Comparison of ENCODE assay signal across 11 mouse cellular contexts in genomic region chr3:86689305-86689704, GRCm38 (mm10).
DNase-seq lines count a peak whose midpoint lies in the region; ATAC-seq and TF ChIP-seq lines count a peak whose summit lies in the region.
"Had no signal": no experiment of that assay in that cellular context is flagged by ENCODE, and none has a peak within 500 bp of the region (broad histone marks: within the 10 kb centered on the region; RNA-seq: fewer than 3 reads in every experiment).

No protein-coding gene starts in this region.

- H3K27ac ChIP-seq in heart, embryonic 10.5 days: 0 out of 2 replicates have a peak overlapping the region, but pooled peaks have one; percentile 16
- H3K27ac ChIP-seq in hindbrain, embryonic 13.5 days: 0 out of 2 replicates have a peak overlapping the region, but pooled peaks have one; percentile 30
- no peak overlapping the region for H3K27ac ChIP-seq in midbrain, embryonic 16.5 days (ENCODE audit: low read length)
- no peak overlapping the region for H3K27ac ChIP-seq in forebrain, embryonic 10.5 days
- H3K27ac ChIP-seq: liver, embryonic 15.5 days had no signal

- DNase-seq in heart, embryonic 10.5 days (ENCODE audit: low spot score): no peak
- DNase-seq in heart, adult 11 months: no peak
- DNase-seq in brain, embryonic 14.5 days (ENCODE audit: low read depth): peak; percentile 45
- DNase-seq in left cerebral cortex, postnatal 10 days (ENCODE audit: extremely low spot score in 1 of 2, low spot score in 2 of 2): no peak
- no peak for DNase-seq in forebrain, embryonic 10.5 days (ENCODE audit: extremely low spot score, low spot score)
- DNase-seq in kidney, postnatal 10 days: no peak
- DNase-seq: gastrocnemius, postnatal 36 days; kidney, postnatal 25 days had no signal

- no peaks in the 10 kb centered on the region for H3K36me3 ChIP-seq in heart, embryonic 10.5 days
- H3K36me3 ChIP-seq in hindbrain, embryonic 13.5 days: no peaks in the 10 kb centered on the region
- no peaks in the 10 kb centered on the region for H3K36me3 ChIP-seq in midbrain, embryonic 16.5 days (ENCODE audit: control insufficient read depth, insufficient read depth, low read length)
- H3K36me3 ChIP-seq in forebrain, embryonic 10.5 days (replicated peaks): no peaks in the 10 kb centered on the region
- H3K36me3 ChIP-seq: liver, embryonic 15.5 days had no signal

- peaks cover 19% of the 10 kb centered on the region; the same call in 1 of the 2 replicates for H3K4me1 ChIP-seq in heart, embryonic 10.5 days
- H3K4me1 ChIP-seq in hindbrain, embryonic 13.5 days (replicated peaks): peaks cover 10% of the 10 kb centered on the region
- H3K4me1 ChIP-seq in midbrain, embryonic 16.5 days (ENCODE audit: control insufficient read depth, insufficient read depth, low read length): peaks cover 11% of the 10 kb centered on the region
- peaks cover 14% of the 10 kb centered on the region for H3K4me1 ChIP-seq in forebrain, embryonic 10.5 days
- H3K4me1 ChIP-seq: liver, embryonic 15.5 days had no signal

- intact Hi-C loops in left cerebral cortex, postnatal 10 days (cut with DNase I): no loop called here

- no peak for TF ChIP-seq POLR2A in brain, embryonic 14.5 days (IDR thresholded peaks at IDR 0.05; ENCODE audit: borderline replicate concordance, extremely low read depth, insufficient read depth, insufficient read length, poor library complexity, severe bottlenecking)

- 6% methylated on average over 7 of the region's 7 CpGs for WGBS in heart, embryonic 10.5 days
- 14% methylated on average over 7 of the region's 7 CpGs for WGBS in hindbrain, embryonic 13.5 days
- WGBS in midbrain, embryonic 16.5 days: 8% methylated on average over 7 of the region's 7 CpGs
- 8% methylated on average over 7 of the region's 7 CpGs for WGBS in forebrain, embryonic 10.5 days

- no peak for ATAC-seq in hindbrain, embryonic 13.5 days (ENCODE audit: low FRiP score)
- no peak for ATAC-seq in midbrain, embryonic 16.5 days

- TF ChIP-seq CTCF in brain, embryonic 14.5 days (IDR thresholded peaks at IDR 0.05; ENCODE audit: borderline replicate concordance, extremely low read depth, insufficient read depth, insufficient read length): peak; percentile 13; the same call in 1 of the 2 replicates

- H3K4me3 ChIP-seq in heart, embryonic 10.5 days: peak overlapping the region; percentile 32; the same call in 1 of the 2 replicates
- H3K4me3 ChIP-seq in hindbrain, embryonic 13.5 days: no peak overlapping the region
- H3K4me3 ChIP-seq in midbrain, embryonic 16.5 days (ENCODE audit: low read depth, low read length): peak overlapping the region; percentile 9; the same call in 1 of the 2 replicates
- no peak overlapping the region for H3K4me3 ChIP-seq in forebrain, embryonic 10.5 days
- H3K4me3 ChIP-seq: liver, embryonic 15.5 days had no signal

- H3K9ac ChIP-seq in hindbrain, embryonic 13.5 days: peak overlapping the region; percentile 29; the same call in 1 of the 2 replicates
- no peak overlapping the region for H3K9ac ChIP-seq in midbrain, embryonic 16.5 days (ENCODE audit: low read depth, low read length)
- H3K9ac ChIP-seq: liver, embryonic 15.5 days had no signal

- no peaks in the 10 kb centered on the region for H3K9me3 ChIP-seq in heart, embryonic 10.5 days
- H3K9me3 ChIP-seq in hindbrain, embryonic 13.5 days: no peaks in the 10 kb centered on the region
- H3K9me3 ChIP-seq in midbrain, embryonic 16.5 days (replicated peaks; ENCODE audit: control insufficient read depth, low read length, poor library complexity, severe bottlenecking): no peaks in the 10 kb centered on the region
- H3K9me3 ChIP-seq in forebrain, embryonic 10.5 days: no peaks in the 10 kb centered on the region
- H3K9me3 ChIP-seq: liver, embryonic 15.5 days had no signal

- H3K4me2 ChIP-seq in hindbrain, embryonic 13.5 days: peak overlapping the region; percentile 15; the same call in 1 of the 2 replicates
- peak overlapping the region; percentile 28; the same call in 1 of the 2 replicates for H3K4me2 ChIP-seq in midbrain, embryonic 16.5 days (ENCODE audit: low read length)
- H3K4me2 ChIP-seq: liver, embryonic 15.5 days had no signal

- H3K27me3 ChIP-seq in heart, embryonic 10.5 days (ENCODE audit: insufficient read depth, poor library complexity, severe bottlenecking): 0 out of 2 replicates have a peak, but pooled peaks cover 10% of the 10 kb centered on the region
- no peaks in the 10 kb centered on the region for H3K27me3 ChIP-seq in hindbrain, embryonic 13.5 days
- H3K27me3 ChIP-seq in midbrain, embryonic 16.5 days (ENCODE audit: control insufficient read depth, insufficient read depth, low read depth, low read length): no peaks in the 10 kb centered on the region
- peaks cover 67% of the 10 kb centered on the region for H3K27me3 ChIP-seq in forebrain, embryonic 10.5 days (ENCODE audit: poor library complexity, severe bottlenecking)
- H3K27me3 ChIP-seq: liver, embryonic 15.5 days had no signal

Comparison
In these comparisons a context has a peak if more than half of its experiments do, and no peak if none do; other contexts are left out.
1. H3K27ac ChIP-seq: peak in heart, embryonic 10.5 days (single experiment) and hindbrain, embryonic 13.5 days (single experiment); none in midbrain, embryonic 16.5 days (single experiment) and forebrain, embryonic 10.5 days (single experiment).
2. H3K4me3 ChIP-seq: peak in heart, embryonic 10.5 days (single experiment) and midbrain, embryonic 16.5 days (single experiment); none in hindbrain, embryonic 13.5 days (single experiment) and forebrain, embryonic 10.5 days (single experiment).